Mouse (Mus musculus): ENCODE measurements around the gene Smim15.

DNA sequence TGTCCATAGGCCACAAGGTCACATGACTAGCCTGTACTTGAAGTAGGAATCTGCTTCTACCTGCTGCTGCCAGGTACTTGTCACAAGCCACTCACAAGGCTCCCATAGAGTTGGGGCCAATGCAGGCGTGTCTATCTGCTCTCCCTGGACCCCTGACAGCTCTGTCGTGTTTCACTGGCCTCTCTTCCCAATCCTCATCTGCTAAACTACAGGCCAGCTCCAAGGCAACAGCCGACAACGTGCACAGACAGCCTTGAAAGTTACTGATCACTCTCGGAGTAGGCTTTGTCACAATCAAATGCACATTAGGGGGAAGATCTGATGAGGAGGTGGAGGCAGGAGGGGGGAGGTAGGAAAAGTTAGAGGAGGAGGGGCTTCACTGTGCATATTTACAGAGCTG, 18.7 kb downstream of the Smim15 start:
- TF ChIP-seq POLR2A (IDR thresholded peaks at IDR 0.05; ENCODE audit: control insufficient read depth, low read depth, low read length), result no peak
- TF ChIP-seq CTCF (IDR thresholded peaks at IDR 0.05; ENCODE audit: control insufficient read depth, insufficient read depth, insufficient replicate concordance, low read depth, low read length), result no peak
